Mouse (Mus musculus): ENCODE results near the gene Rps6. TPM values are rescaled to one million over a fixed set of nuclear protein-coding genes. Genes with fewer than 3 reads are reported as not detected.

The Rps6 gene
- polyA plus RNA-seq, 1 experiment from 2014 or later = 915 TPM

- no peaks in the 10 kb centered on the region for H3K9me3 ChIP-seq (ENCODE audit: control insufficient read depth, low read length)
- H3K9ac ChIP-seq (ENCODE audit: low read length) = no peak overlapping the region
- no peak overlapping the region for H3K4me2 ChIP-seq (ENCODE audit: low read length)
- H3K36me3 ChIP-seq (ENCODE audit: control insufficient read depth, insufficient read depth, low read length) = peaks cover 60% of the 10 kb centered on the region
- H3K27ac ChIP-seq (ENCODE audit: low read depth) = no peak overlapping the region
- H3K27me3 ChIP-seq (replicated peaks; ENCODE audit: control insufficient read depth, insufficient read depth, low read length) = no peaks in the 10 kb centered on the region
- ATAC-seq (replicated peaks; ENCODE audit: low FRiP score, low TSS enrichment, low read depth) = no peak
- DNase-seq (ENCODE audit: low spot score) = no peak
- H3K4me1 ChIP-seq (replicated peaks; ENCODE audit: control insufficient read depth, insufficient read depth, low read length) = no peaks in the 10 kb centered on the region
- no peak overlapping the region for H3K4me3 ChIP-seq (ENCODE audit: low read depth, low read length)
- WGBS = 88% methylated on average over 2 of the region's 2 CpGs
These were observed 25.3 kb downstream of the Rps6 start for GRCm38 (mm10) chr4:86831896-86832295.

GRCm38 (mm10) chr4:86825143-86825542 lies 32.1 kb downstream of the Rps6 start:
- H3K27ac ChIP-seq (ENCODE audit: low read depth) = no peak overlapping the region
- H3K9me3 ChIP-seq (ENCODE audit: control insufficient read depth, low read length) = no peaks in the 10 kb centered on the region
- H3K9ac ChIP-seq (ENCODE audit: low read length) = no peak overlapping the region
- H3K4me2 ChIP-seq (ENCODE audit: low read length) = no peak overlapping the region
- DNase-seq (ENCODE audit: low spot score) (no peak), ATAC-seq (replicated peaks; ENCODE audit: low FRiP score, low TSS enrichment, low read depth) (no peak)
- H3K4me3 ChIP-seq (ENCODE audit: low read depth, low read length) = no peak overlapping the region
- H3K27me3 ChIP-seq (replicated peaks; ENCODE audit: control insufficient read depth, insufficient read depth, low read length) = no peaks in the 10 kb centered on the region
- WGBS = 94% methylated on average over 7 of the region's 7 CpGs
- no peaks in the 10 kb centered on the region for H3K4me1 ChIP-seq (replicated peaks; ENCODE audit: control insufficient read depth, insufficient read depth, low read length)
- H3K36me3 ChIP-seq (ENCODE audit: control insufficient read depth, insufficient read depth, low read length) = peaks cover 70% of the 10 kb centered on the region

- no peak overlapping the region for H3K27ac ChIP-seq (ENCODE audit: low read depth)
- ATAC-seq (replicated peaks; ENCODE audit: low FRiP score, low TSS enrichment, low read depth) (no peak), DNase-seq (ENCODE audit: low spot score) (peak; percentile 83)
- H3K4me3 ChIP-seq (ENCODE audit: low read depth, low read length) = no peak overlapping the region
- H3K9me3 ChIP-seq (ENCODE audit: control insufficient read depth, low read length) = no peaks in the 10 kb centered on the region
- H3K36me3 ChIP-seq (ENCODE audit: control insufficient read depth, insufficient read depth, low read length) = peaks cover 58% of the 10 kb centered on the region
- no peaks in the 10 kb centered on the region for H3K4me1 ChIP-seq (replicated peaks; ENCODE audit: control insufficient read depth, insufficient read depth, low read length)
- no peak overlapping the region for H3K4me2 ChIP-seq (ENCODE audit: low read length)
- 91% methylated on average over 2 of the region's 2 CpGs for WGBS
- H3K9ac ChIP-seq (ENCODE audit: low read length) = no peak overlapping the region
- H3K27me3 ChIP-seq (replicated peaks; ENCODE audit: control insufficient read depth, insufficient read depth, low read length) = no peaks in the 10 kb centered on the region
These were observed 34.0 kb downstream of the Rps6 start for GRCm38 (mm10) chr4:86823169-86823568.

- Histone ChIP-seq H3K4me1 (replicated peaks; ENCODE audit: control insufficient read depth, insufficient read depth, low read length) (no peaks in the 10 kb centered on the region), H3K4me2 (ENCODE audit: low read length) (no peak overlapping the region), H3K27ac (ENCODE audit: low read depth) (no peak overlapping the region), H3K9ac (ENCODE audit: low read length) (no peak overlapping the region), H3K9me3 (ENCODE audit: control insufficient read depth, low read length) (no peaks in the 10 kb centered on the region), H3K4me3 (ENCODE audit: low read depth, low read length) (no peak overlapping the region), H3K36me3 (ENCODE audit: control insufficient read depth, insufficient read depth, low read length) (peaks cover 30% of the 10 kb centered on the region), H3K27me3 (replicated peaks; ENCODE audit: control insufficient read depth, insufficient read depth, low read length) (no peaks in the 10 kb centered on the region)
- WGBS = 87% methylated on average over 2 of the region's 3 CpGs
- no peak for DNase-seq (ENCODE audit: low spot score)
- no peak for ATAC-seq (replicated peaks; ENCODE audit: low FRiP score, low TSS enrichment, low read depth)
These were observed 42.4 kb downstream of the Rps6 start for GRCm38 (mm10) chr4:86814850-86815249.

- no peak overlapping the region for H3K4me2 ChIP-seq (ENCODE audit: low read length)
- H3K9ac ChIP-seq (ENCODE audit: low read length) = no peak overlapping the region
- no peak overlapping the region for H3K4me3 ChIP-seq (ENCODE audit: low read depth, low read length)
- H3K9me3 ChIP-seq (ENCODE audit: control insufficient read depth, low read length) = no peaks in the 10 kb centered on the region
- ATAC-seq (replicated peaks; ENCODE audit: low FRiP score, low TSS enrichment, low read depth) (no peak), DNase-seq (ENCODE audit: low spot score) (no peak)
- no peaks in the 10 kb centered on the region for H3K27me3 ChIP-seq (replicated peaks; ENCODE audit: control insufficient read depth, insufficient read depth, low read length)
- no peaks in the 10 kb centered on the region for H3K4me1 ChIP-seq (replicated peaks; ENCODE audit: control insufficient read depth, insufficient read depth, low read length)
- H3K27ac ChIP-seq (ENCODE audit: low read depth) = no peak overlapping the region
- peaks cover 43% of the 10 kb centered on the region for H3K36me3 ChIP-seq (ENCODE audit: control insufficient read depth, insufficient read depth, low read length)
- 57% methylated on average over 2 of the region's 2 CpGs for WGBS
These were observed 46.6 kb downstream of the Rps6 start for GRCm38 (mm10) chr4:86810604-86811003.

Other genes with a start within 250 kb of the Rps6 start
- 18.3 and 20.4 TPM in 2 replicates for gene Haus6, start 245.4 kb downstream of the Rps6 start, polyA plus RNA-seq (2014; fragmentation: Nextera tagmentation; extraction: Ambion mirVana)
- gene Plin2, start 187.4 kb downstream of the Rps6 start, polyA plus RNA-seq (2014; fragmentation: Nextera tagmentation; extraction: Ambion mirVana) = 75.1 and 78.0 TPM in 2 replicates
- gene Dennd4c, start 108.9 kb downstream of the Rps6 start, polyA plus RNA-seq (2014; fragmentation: Nextera tagmentation; extraction: Ambion mirVana) = 7.4 and 9.3 TPM in 2 replicates
- gene Acer2, start 17.0 kb upstream of the Rps6 start, polyA plus RNA-seq (2014; fragmentation: Nextera tagmentation; extraction: Ambion mirVana) = 28.1 and 28.7 TPM in 2 replicates

Data from intestine, embryonic 14.5 days (tissue).